Mouse (Mus musculus) retina, adult 2 months (tissue): Measurements from ENCODE around the gene Pde4d.

Source experiments
- DNase-seq: peaks from one replicate; pipeline ENCODE4 v3.0.0-alpha.2; 2012; ENCODE audit warnings: low read depth, low spot score

The Pde4d gene

DNA sequence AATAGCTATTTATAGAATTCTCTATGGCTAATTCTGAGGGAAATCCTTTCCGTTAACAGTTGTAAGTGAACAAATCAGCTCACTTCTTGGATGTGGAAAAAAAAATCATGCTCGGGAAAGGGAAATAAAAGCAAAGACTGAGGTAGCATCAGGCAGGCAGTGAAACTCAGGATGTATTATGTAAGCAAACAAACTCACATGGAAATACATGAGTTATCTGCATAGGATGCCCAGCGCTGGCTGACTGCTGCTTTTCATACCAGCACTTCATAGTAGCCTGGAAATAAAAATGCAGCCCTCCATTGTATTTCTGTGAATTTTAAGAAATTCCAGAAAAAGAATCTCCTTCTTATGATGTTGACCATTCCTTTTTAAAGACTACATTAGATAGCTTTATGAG lies 1237.2 kb downstream of the Pde4d start:
- no peak for DNase-seq

GRCm38 (mm10) chr13:109688195-109688594 lies 1238.4 kb downstream of the Pde4d start:
- no peak for DNase-seq

DNA sequence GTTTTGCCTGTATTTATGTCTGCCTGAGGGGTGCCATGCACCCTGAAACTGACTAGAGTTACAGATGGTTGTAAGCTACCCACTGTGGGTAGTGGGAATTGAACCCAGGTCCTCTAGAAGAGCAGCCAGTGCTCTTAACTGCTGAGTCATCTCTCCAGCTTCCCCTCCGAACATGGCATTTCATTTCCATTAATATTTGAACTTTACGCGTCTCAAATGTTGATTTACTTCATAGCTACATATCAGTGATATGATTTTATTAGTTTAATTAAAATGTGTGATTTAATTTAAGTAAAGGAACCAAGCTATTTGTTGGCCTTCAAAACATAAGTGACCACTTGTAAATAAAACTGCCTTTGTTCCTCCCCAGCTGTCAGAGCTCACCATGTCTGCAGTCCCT lies 1239.4 kb downstream of the Pde4d start:
- no peak for DNase-seq

GRCm38 (mm10) chr13:109690558-109690957 lies 1240.8 kb downstream of the Pde4d start:
- DNase-seq = no peak

DNA sequence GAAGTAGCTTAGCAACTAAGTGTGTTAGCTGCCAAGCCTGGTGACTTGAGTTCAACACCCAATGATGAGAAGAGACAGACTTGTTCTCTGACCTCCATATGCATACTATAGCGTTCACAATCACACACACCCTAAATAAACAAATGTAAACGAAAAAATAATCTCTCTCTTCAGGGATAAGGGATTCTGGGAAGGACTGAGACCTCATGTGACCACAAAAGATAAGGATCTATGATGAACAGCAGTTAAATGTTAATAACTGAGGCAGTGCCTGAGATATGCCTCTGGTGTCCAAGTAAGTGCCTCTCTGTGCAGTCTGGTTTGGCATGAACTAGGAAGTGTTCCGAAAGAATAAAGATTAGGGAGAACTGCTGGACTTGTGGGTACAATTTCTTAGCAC lies 1243.1 kb downstream of the Pde4d start:
- no peak for DNase-seq

- DNase-seq = no peak
Measured at GRCm38 (mm10) chr13:109693769-109694168, 1244.0 kb downstream of the Pde4d start.

DNA sequence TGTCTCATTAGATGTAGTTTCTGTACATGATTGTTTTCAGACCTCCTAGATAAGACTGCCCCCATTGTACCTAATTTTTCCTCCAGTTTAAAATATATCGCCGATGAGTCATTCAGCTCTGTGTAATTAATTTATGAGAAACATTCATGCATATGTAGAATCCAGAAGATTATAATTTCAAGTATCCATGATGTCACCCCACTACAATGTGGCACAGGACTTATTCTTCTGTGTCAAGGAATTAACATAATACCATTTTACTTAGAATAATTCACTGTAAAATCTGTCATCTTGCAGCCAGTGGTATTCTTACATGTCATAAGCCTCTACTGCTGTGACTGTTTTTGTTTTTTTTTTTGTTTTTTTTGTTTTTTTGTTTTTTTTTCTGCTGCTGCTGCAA lies 1244.5 kb downstream of the Pde4d start:
- no peak for DNase-seq

DNA sequence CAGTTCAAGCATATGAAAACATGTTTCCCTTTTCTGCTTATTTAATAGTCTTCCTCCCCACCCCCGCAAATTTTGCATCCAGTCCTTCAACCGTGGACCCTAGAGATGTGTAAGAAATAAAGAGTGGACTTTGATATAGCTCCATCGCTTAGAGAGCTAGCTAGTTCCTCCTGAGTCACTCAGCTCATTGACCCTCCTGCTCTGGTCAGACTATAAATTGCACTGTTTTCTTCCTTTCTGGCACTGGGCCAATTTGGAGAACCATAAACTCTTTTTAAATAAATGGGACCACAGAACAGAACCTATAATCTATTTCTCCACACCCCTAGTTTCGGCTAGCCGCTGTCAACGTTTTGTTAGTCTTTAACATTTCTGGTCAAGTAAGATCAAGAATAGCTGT lies 1245.3 kb downstream of the Pde4d start:
- no peak for DNase-seq

DNA sequence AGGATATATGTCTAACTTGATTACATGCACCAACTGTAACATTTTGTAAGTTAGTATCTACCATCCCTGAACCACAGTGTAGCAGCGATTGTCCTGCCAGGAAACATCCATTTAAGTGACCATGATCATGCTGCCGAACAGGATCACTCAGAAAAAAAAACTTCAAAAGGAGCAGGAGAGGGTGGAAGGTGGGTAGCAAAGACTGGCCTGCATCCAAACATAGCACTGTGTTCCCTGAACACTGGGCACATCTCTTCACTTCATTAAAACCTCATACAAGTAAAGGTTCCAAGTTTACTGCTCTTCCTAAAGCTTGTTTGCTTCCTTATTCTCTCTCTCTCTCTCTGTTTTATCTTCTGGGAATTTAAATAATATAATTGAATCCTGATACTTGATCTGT lies 1256.4 kb downstream of the Pde4d start:
- DNase-seq = no peak

DNA sequence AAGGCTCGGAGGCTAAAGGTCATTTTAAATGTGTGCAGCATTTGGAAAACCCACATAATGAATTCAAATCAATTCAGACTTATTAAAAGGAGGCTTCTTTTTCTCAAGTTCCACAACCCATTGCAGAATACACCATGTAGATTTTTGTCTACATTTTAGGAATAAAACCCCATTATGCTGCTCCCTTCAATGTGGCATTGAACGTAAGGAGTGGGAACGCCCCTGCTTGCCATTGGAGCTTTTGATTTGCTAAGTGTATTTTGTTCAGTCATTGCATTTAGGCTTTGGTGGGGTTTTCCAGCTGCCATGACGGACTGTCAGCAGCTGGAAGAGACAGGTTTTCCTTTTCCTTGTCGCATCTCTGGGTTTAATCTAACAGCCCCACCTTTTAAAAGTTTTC lies 1256.8 kb downstream of the Pde4d start:
- DNase-seq = no peak

DNA sequence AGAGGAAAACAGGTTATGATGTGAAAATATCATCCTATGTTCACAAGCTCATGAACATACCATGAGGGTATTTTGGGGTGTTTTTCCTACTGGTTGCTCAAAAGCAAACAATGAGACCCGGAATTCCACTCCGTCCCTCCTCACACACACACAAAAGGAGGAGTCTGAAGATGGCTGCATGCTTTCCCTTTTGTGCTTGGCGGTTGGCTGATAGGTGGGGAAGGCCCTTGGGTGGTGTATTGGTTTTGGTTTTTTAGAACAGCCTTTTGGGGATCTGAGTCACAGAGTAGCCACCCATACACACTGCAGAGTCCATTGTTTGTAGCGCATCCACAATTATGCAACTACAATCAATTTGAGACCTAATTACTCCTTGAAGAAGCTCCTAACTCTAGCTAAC lies 1257.4 kb downstream of the Pde4d start:
- no peak for DNase-seq

DNA sequence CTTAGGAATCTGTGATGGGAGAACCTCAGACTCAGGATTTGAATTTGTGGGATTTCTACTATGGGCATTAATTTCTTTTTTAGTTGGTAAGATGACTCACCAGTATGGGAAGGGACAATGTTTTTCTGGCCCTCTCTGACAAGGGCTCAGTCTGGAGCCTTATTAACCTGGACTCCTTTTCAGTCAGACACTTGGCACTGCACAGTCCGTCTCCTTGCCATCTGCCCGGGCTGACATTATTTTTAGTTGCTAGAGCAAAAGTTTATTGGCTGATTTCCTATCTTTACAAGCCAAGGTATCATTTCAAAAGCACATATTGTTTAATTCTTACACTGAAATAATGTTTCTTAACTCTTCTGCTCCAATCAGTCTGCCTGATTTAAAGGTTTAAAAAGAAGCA lies 1258.6 kb downstream of the Pde4d start:
- no peak for DNase-seq

DNA sequence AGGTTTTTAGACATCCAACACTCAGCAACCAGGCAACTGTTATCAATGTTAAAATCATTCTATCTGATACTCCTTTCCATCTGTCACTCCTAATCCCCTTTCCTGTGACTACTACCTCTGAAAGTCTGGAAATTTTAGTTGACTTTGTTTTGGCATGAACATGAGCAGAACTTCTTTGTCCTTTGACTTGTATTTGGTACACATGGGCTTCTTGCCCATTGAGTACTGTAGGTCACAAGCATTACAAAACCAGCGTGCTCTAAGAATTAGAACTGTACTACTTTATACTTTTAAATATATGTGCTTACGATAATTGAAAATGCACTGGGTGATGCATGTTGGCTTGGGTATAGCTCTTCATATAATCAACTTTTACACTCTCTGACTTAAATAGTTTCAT lies 1264.8 kb downstream of the Pde4d start:
- no peak for DNase-seq

- no peak for DNase-seq
Measured at GRCm38 (mm10) chr13:109715321-109715720, 1265.6 kb downstream of the Pde4d start.

- DNase-seq = no peak
Measured at GRCm38 (mm10) chr13:109720127-109720713, 1270.5 kb downstream of the Pde4d start.

DNA sequence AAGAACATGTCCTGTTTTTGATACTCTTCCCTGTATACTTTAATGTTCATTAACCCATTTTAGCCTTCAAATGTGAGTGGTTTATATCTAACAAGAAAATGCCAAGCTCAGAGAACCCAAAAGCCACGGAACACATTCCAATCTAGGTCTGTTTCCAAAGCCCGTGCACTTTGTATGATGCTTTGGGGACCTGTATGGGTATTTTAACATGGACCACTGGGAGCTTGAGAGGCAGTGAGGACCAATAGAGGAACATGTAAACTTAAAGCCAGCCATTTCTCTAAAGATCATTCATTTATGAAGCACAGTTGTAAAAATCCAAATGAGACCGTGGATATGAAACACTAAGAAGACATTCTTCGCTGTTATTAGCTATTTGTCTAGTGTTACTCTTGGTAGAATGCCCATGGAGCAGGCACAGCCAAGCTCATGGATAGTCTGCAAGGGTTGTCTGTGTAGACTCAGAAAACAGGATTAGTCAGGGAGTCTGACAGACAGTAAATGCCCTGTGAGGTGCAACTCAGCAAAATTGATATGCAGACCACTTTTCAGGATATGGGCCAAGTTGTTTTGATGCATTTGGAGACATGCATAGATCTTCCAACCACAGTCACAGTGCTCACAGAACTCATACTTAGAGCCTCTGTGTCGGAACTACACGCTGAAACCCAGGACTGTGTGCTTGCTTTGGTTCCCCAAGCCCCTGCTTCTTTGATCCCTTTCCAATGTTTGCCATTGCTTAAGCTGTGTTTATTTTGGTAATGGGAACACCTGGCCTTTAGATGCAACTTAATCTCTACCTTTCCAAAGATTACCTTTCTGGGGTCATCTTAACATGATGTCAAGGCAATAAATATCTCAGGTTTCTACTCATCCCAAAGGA lies 1272.7 kb downstream of the Pde4d start:
- no peak for DNase-seq

DNA sequence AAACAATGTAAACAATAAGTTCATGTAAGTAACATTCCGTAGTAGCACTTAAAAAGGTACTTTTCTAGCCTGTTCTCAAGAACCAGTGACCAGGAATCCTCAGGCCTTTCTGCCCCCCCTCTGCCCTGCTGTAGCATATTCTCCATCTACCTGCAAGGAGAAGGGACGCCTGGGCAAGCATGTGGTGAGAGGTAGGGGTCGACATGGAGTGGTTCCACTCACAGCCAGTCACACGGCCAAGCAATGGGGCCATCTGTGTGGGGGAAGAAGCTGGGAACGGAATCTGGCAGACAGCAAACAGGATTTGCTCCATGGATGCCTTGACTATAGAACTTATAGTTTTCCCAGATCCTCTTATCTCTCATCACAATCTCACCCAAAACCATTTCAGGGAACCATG lies 1277.6 kb downstream of the Pde4d start:
- DNase-seq = no peak

GRCm38 (mm10) chr13:109729612-109730011 lies 1279.9 kb downstream of the Pde4d start:
- no peak for DNase-seq

GRCm38 (mm10) chr13:109732655-109733376 lies 1283.1 kb downstream of the Pde4d start:
- no peak for DNase-seq

GRCm38 (mm10) chr13:109736290-109737078 lies 1286.7 kb downstream of the Pde4d start:
- peak; percentile 6 for DNase-seq

DNA sequence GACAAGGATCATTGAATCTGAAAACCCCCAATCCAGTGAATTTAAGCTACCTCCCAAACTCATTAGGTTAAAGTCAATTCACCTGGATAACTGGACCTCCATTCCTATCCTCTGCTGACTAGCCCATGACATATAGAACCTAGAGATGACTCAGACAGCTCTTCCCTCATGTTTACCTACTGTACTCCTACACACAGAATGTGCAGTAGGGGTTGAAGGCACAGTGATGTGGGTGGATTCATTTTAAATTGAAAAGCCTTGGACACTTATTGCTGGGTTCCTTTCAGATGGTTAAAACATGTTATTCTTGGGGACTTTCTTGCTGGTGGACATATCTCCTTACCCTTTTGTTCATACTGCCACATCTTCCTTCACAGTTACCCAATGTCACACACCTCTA lies 1296.7 kb downstream of the Pde4d start:
- DNase-seq = no peak
